Mouse (Mus musculus) liver, postnatal 0 days (tissue): ENCODE results near the gene Tango6.

Experiments used
- CTCF ChIP-seq: sonication (generic); IDR thresholded peaks from 2 replicates; pipeline ENCODE4 v1.5.1; 2016; ENCODE audit warnings: antibody characterized with exemption, low read depth
- EP300 ChIP-seq: IDR thresholded peaks from 2 replicates; pipeline ENCODE4 v1.6.1; 2016; ENCODE audit warnings: antibody characterized with exemption, low read depth, mild to moderate bottlenecking

- no peak for TF ChIP-seq CTCF
- TF ChIP-seq EP300 = no peak
Observed at GRCm38 (mm10) chr8:106829526-106830045, 146.7 kb downstream of the Tango6 start.
